Comparison of ENCODE assay signal across 16 mouse cellular contexts in the genomic region with DNA sequence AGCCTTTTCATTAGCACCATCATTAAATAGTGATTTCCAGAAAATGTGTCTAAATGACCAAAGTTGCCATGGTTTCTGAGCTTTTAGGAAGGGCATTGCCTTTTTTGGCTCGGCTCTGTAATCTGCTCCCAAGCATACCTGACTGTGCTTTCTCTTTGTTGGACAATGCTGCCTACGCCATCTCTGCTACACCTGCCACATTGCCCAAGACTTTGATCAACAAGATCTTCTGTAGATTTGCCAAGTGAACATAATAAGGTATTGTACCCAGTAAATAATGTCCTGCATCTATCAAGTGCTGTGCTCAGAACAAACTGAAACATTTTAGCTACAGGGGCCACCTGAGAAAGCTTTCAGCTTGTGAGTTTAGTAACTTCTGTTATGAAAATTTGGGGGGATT.
"Had no signal": no experiment of that assay in that cellular context is flagged by ENCODE, and none has a peak within 500 bp of the region (broad histone marks: within the 10 kb centered on the region; RNA-seq: fewer than 3 reads in every experiment).

No protein-coding gene starts in this region.

- H3K9ac ChIP-seq: neural tube, embryonic 13.5 days; neural tube, embryonic 15.5 days; stomach, embryonic 15.5 days had no signal

- DNase-seq: retina, postnatal 1 day; right cerebral cortex, adult 18-20 months; right cerebral cortex, postnatal 14 days; right cerebral cortex, postnatal 25 days; right cerebral cortex, postnatal 4 days; spleen, adult 18-20 months; thymus, adult 18-20 months; thymus, adult 2 months; thymus, postnatal 14 days; thymus, postnatal 25 days; thymus, postnatal 36 days; thymus, postnatal 4 days had no signal

- H3K36me3 ChIP-seq: neural tube, embryonic 13.5 days; neural tube, embryonic 15.5 days; stomach, embryonic 15.5 days had no signal

- H3K9me3 ChIP-seq: neural tube, embryonic 13.5 days; neural tube, embryonic 15.5 days; stomach, embryonic 15.5 days had no signal

- H3K4me1 ChIP-seq: neural tube, embryonic 13.5 days; neural tube, embryonic 15.5 days; stomach, embryonic 15.5 days had no signal

- H3K4me2 ChIP-seq: neural tube, embryonic 13.5 days; neural tube, embryonic 15.5 days; stomach, embryonic 15.5 days had no signal

- H3K4me3 ChIP-seq: neural tube, embryonic 13.5 days; neural tube, embryonic 15.5 days; stomach, embryonic 15.5 days had no signal

- H3K27ac ChIP-seq: neural tube, embryonic 13.5 days; neural tube, embryonic 15.5 days; stomach, embryonic 15.5 days; stomach, postnatal 0 days had no signal

- H3K27me3 ChIP-seq: stomach, embryonic 15.5 days had no signal
